Mouse (Mus musculus): ENCODE results near the gene Atcay. TPM values are rescaled to one million over a fixed set of nuclear protein-coding genes. Genes with fewer than 3 reads are reported as not detected.

Atcay gene
- polyA plus RNA-seq, 1 experiment from 2014 or later: 0.53 TPM

GRCm38 (mm10) chr10:81259225-81259884, 28.7 kb upstream of the Atcay start:
- ATAC-seq (ENCODE audit: extremely low read depth, insufficient number of reproducible peaks, low FRiP score, low TSS enrichment): no peak
- peaks cover 69% of the 10 kb centered on the region for H3K27me3 ChIP-seq (replicated peaks)
- H3K27ac ChIP-seq (replicated peaks): no peak overlapping the region
- peak overlapping the region; percentile 33 for H3K9ac ChIP-seq
- WGBS: 41% methylated on average over 21 of the region's 21 CpGs
- peaks cover 36% of the 10 kb centered on the region for H3K36me3 ChIP-seq
- H3K4me3 ChIP-seq: peak overlapping the region; percentile 8; the same call in 1 of the 2 replicates
- peaks cover 7% of the 10 kb centered on the region; the same call in 1 of the 2 replicates for H3K9me3 ChIP-seq
- peaks cover 18% of the 10 kb centered on the region for H3K4me1 ChIP-seq
- H3K4me2 ChIP-seq: no peak overlapping the region

GRCm38 (mm10) chr10:81257158-81258039, 26.8 kb upstream of the Atcay start:
- no peak for ATAC-seq (ENCODE audit: extremely low read depth, insufficient number of reproducible peaks, low FRiP score, low TSS enrichment)
- Histone ChIP-seq H3K36me3 (peaks cover 17% of the 10 kb centered on the region; the same call in 1 of the 2 replicates), H3K27ac (replicated peaks) (no peak overlapping the region), H3K9ac (peak overlapping the region; percentile 72), H3K9me3 (peaks cover 7% of the 10 kb centered on the region; the same call in 1 of the 2 replicates), H3K4me1 (peaks cover 25% of the 10 kb centered on the region), H3K4me3 (peak overlapping the region; percentile 55), H3K4me2 (peak overlapping the region; percentile 79), H3K27me3 (replicated peaks) (peaks cover 88% of the 10 kb centered on the region)
- WGBS: 5% methylated on average over 62 of the region's 62 CpGs

GRCm38 (mm10) chr10:81254886-81255285, 24.3 kb upstream of the Atcay start:
- Histone ChIP-seq H3K4me1 (peaks cover 26% of the 10 kb centered on the region), H3K4me2 (no peak overlapping the region), H3K27me3 (replicated peaks) (peaks cover 100% of the 10 kb centered on the region), H3K36me3 (no peaks in the 10 kb centered on the region), H3K27ac (replicated peaks) (no peak overlapping the region), H3K4me3 (no peak overlapping the region), H3K9me3 (no peaks in the 10 kb centered on the region), H3K9ac (no peak overlapping the region)
- no peak for ATAC-seq (ENCODE audit: extremely low read depth, insufficient number of reproducible peaks, low FRiP score, low TSS enrichment)
- 44% methylated on average over 1 of the region's 1 CpGs for WGBS

DNA sequence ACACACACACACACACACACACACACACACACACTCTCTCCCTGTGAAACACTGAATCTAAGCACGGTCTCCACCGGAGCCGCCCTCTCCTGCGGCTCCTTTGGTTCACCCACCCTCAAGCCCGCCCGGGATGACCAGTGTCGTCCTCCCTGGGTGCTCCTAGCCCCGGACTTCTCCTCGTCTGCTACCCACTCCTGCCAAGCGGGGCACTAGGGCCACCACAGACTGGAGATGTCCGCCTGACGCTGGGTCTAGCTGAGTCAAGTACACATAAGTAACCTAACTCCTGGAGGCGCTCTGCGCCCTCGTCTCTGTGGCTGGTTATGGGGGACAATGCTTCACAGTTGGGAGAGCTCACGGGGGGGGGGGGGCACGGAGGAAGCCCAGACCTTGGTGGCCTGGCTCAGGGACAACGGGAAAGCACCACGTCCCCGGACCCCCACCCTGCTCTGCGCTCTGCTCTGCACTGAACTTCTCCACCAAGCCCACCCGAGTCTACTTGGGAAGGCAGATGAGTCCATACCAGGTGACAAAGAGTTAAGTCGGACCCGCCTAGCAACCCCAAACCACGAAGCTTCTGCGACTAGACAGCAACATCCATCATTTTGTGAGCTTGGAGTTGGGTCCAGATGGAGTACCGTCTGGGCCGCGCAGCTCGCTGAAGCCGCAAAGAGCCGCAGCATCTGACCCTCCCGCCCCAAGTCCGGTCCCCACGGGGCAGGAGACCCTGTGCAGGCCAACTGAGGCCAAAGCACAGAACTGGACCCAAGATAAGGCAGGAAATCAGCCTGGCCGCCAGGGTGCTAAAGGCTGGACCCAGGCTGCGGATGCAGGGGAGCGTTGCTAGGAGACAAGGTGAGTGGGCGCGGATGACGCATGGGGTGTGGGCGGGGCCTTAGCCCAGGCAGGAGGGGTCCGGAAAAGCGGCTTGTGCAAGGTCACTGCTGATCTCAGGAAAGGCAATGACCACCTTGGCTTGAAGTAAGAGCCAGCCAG, 22.1 kb upstream of the Atcay start, which contains the start of gene Matk:
Gene Matk, plus strand, starts transcription at position 512 of the 996 bp plus-strand sequence.
- peaks cover 16% of the 10 kb centered on the region for H3K4me1 ChIP-seq
- peak within 1 kb of the TSS; percentile 14; the same call in 1 of the 2 replicates for H3K9ac ChIP-seq
- H3K36me3 ChIP-seq: no peaks in the 10 kb centered on the region
- H3K27ac ChIP-seq (replicated peaks): no peak within 1 kb of the TSS
- H3K27me3 ChIP-seq (replicated peaks): peaks cover 78% of the 10 kb centered on the region
- 14% methylated on average over 43 of the region's 44 CpGs for WGBS
- ATAC-seq (ENCODE audit: extremely low read depth, insufficient number of reproducible peaks, low FRiP score, low TSS enrichment): no peak
- H3K4me3 ChIP-seq: peak within 1 kb of the TSS; percentile 8; the same call in 1 of the 2 replicates
- H3K9me3 ChIP-seq: no peaks in the 10 kb centered on the region
- peak within 1 kb of the TSS; percentile 28 for H3K4me2 ChIP-seq

- Histone ChIP-seq H3K4me1 (peaks cover 10% of the 10 kb centered on the region), H3K9me3 (no peaks in the 10 kb centered on the region), H3K27me3 (replicated peaks) (peaks cover 56% of the 10 kb centered on the region), H3K9ac (no peak overlapping the region), H3K27ac (replicated peaks) (no peak overlapping the region), H3K4me3 (no peak overlapping the region), H3K4me2 (no peak overlapping the region), H3K36me3 (0 out of 2 replicates have a peak, but pooled peaks cover 3% of the 10 kb centered on the region)
- ATAC-seq (ENCODE audit: extremely low read depth, insufficient number of reproducible peaks, low FRiP score, low TSS enrichment): no peak
- 74% methylated on average over 8 of the region's 8 CpGs for WGBS
These were observed 18.8 kb upstream of the Atcay start for GRCm38 (mm10) chr10:81249442-81249841.

DNA sequence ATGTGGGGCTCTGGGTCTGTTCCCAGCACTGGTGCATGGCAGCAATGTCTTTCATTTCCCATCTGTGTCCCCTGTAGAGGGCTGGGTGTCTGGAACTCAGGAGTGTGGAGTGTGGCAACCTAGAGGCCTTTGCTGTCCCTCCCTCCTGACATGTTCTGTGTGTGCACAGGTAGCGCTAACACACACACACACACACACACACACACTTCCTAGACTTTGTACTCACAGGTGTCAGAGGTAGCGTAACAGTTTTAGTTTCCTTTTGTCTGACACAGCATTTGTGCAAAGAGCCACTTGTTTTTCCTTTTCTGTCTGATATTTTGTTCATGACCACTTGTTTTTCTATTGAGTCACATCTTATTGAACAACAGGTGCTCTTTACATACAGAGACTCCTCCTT, 17.2 kb upstream of the Atcay start:
- H3K27me3 ChIP-seq (replicated peaks): peaks cover 56% of the 10 kb centered on the region
- no peaks in the 10 kb centered on the region for H3K9me3 ChIP-seq
- no peak overlapping the region for H3K27ac ChIP-seq (replicated peaks)
- no peak overlapping the region for H3K4me2 ChIP-seq
- no peak overlapping the region for H3K4me3 ChIP-seq
- H3K9ac ChIP-seq: no peak overlapping the region
- WGBS: 79% methylated on average over 2 of the region's 2 CpGs
- ATAC-seq (ENCODE audit: extremely low read depth, insufficient number of reproducible peaks, low FRiP score, low TSS enrichment): no peak
- peaks cover 8% of the 10 kb centered on the region for H3K4me1 ChIP-seq
- H3K36me3 ChIP-seq: 0 out of 2 replicates have a peak, but pooled peaks cover 3% of the 10 kb centered on the region

GRCm38 (mm10) chr10:81245166-81245565, 14.5 kb upstream of the Atcay start:
- H3K36me3 ChIP-seq: 0 out of 2 replicates have a peak, but pooled peaks cover 3% of the 10 kb centered on the region
- H3K4me3 ChIP-seq: no peak overlapping the region
- peaks cover 56% of the 10 kb centered on the region for H3K27me3 ChIP-seq (replicated peaks)
- no peak overlapping the region for H3K27ac ChIP-seq (replicated peaks)
- no peak overlapping the region for H3K4me2 ChIP-seq
- no peak overlapping the region for H3K9ac ChIP-seq
- H3K4me1 ChIP-seq: peaks cover 5% of the 10 kb centered on the region
- no peaks in the 10 kb centered on the region for H3K9me3 ChIP-seq
- no peak for ATAC-seq (ENCODE audit: extremely low read depth, insufficient number of reproducible peaks, low FRiP score, low TSS enrichment)
- 90% methylated on average over 6 of the region's 6 CpGs for WGBS

DNA sequence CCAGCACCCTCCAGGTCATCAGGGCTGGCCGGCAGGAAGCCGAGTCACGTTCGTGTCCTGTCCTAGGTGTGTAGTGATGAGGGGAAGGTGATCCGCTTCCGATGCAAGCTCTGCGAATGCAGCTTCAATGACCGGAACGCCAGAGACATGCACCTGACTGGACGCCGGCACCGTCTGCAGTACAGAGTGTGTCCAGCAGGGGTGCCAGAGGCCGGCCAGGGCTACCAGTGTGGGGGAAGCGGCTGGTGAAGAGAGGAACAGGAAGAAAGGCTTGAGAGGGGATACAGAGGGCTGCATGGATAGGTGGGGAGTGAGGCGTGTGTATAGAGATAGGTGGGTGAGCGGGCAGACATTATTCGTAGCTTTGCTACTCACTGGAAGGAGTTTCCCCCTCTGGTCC, 14.0 kb upstream of the Atcay start:
- 9% methylated on average over 17 of the region's 17 CpGs for WGBS
- H3K27me3 ChIP-seq (replicated peaks): peaks cover 59% of the 10 kb centered on the region
- no peak overlapping the region for H3K27ac ChIP-seq (replicated peaks)
- H3K36me3 ChIP-seq: 0 out of 2 replicates have a peak, but pooled peaks cover 3% of the 10 kb centered on the region
- no peak for ATAC-seq (ENCODE audit: extremely low read depth, insufficient number of reproducible peaks, low FRiP score, low TSS enrichment)
- peaks cover 11% of the 10 kb centered on the region for H3K4me1 ChIP-seq
- H3K9me3 ChIP-seq: no peaks in the 10 kb centered on the region
- no peak overlapping the region for H3K4me2 ChIP-seq
- 0 out of 2 replicates have a peak overlapping the region, but pooled peaks have one; percentile 50 for H3K9ac ChIP-seq
- H3K4me3 ChIP-seq: no peak overlapping the region

DNA sequence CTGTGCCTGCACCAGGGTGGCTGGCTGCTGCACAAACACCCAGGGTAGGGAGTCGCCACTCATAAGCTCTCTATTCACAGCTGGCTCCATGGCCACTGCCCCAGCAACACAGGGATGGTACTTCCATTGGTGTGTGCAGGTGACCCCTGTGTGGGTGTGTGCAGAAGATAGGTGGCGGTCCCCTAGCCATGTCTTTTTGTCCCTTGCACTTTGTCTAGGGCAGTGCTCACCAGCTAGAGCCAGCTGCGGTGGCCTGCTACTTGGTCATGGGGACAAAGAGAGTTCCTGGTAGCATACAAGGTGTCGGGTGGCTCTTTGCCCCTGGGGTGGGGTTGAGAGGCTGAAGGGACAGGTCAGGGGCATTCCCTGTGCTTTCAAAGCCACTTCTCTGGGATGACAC, 13.5 kb upstream of the Atcay start:
- Histone ChIP-seq H3K27me3 (replicated peaks) (peaks cover 64% of the 10 kb centered on the region), H3K4me1 (peaks cover 15% of the 10 kb centered on the region), H3K4me3 (no peak overlapping the region), H3K27ac (replicated peaks) (no peak overlapping the region), H3K36me3 (0 out of 2 replicates have a peak, but pooled peaks cover 3% of the 10 kb centered on the region), H3K9ac (0 out of 2 replicates have a peak overlapping the region, but pooled peaks have one; percentile 50), H3K4me2 (no peak overlapping the region), H3K9me3 (no peaks in the 10 kb centered on the region)
- ATAC-seq (ENCODE audit: extremely low read depth, insufficient number of reproducible peaks, low FRiP score, low TSS enrichment): no peak
- WGBS: 68% methylated on average over 4 of the region's 4 CpGs

GRCm38 (mm10) chr10:81242021-81242420, 11.4 kb upstream of the Atcay start:
- no peak overlapping the region; the same call in 1 of the 2 replicates for H3K9ac ChIP-seq
- H3K9me3 ChIP-seq: no peaks in the 10 kb centered on the region
- no peak overlapping the region for H3K27ac ChIP-seq (replicated peaks)
- 87% methylated on average over 16 of the region's 16 CpGs for WGBS
- H3K27me3 ChIP-seq (replicated peaks): peaks cover 82% of the 10 kb centered on the region
- ATAC-seq (ENCODE audit: extremely low read depth, insufficient number of reproducible peaks, low FRiP score, low TSS enrichment): no peak
- no peak overlapping the region for H3K4me3 ChIP-seq
- no peaks in the 10 kb centered on the region for H3K36me3 ChIP-seq
- peaks cover 15% of the 10 kb centered on the region for H3K4me1 ChIP-seq
- H3K4me2 ChIP-seq: no peak overlapping the region

Measured in heart, embryonic 13.5 days (tissue).